Comparison of ENCODE assay signal across 15 mouse cellular contexts in the genomic region with DNA sequence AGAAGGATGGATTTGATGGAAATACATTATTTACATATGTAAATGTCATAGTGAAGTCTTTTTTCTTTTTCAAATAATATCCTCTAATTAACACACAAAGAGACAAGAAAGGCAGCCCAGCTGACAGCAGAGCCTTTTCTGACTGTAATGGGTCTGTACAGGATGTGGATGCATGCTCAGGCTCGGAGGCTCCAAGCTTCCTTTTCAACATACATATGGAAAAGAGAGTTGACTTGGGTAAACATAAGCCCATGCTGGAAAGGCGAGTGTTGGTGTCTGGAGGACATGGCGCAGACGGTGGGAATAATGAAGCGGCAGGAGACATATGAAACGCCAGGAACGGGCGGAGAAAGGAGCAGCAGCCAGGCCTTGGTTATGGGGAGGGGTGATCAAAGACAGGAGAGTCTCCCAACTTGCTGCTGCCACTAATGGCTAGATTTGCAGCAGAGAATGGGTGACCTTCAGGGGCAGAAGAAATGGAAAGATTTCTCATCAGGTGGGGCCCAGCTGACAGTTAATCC.
"Had no signal": no experiment of that assay in that cellular context is flagged by ENCODE, and none has a peak within 500 bp of the region (broad histone marks: within the 10 kb centered on the region; RNA-seq: fewer than 3 reads in every experiment).

No protein-coding gene starts in this region.

- H3K4me3 ChIP-seq: kidney, embryonic 15.5 days; limb, embryonic 12.5 days; limb, embryonic 15.5 days; liver, embryonic 12.5 days; liver, embryonic 15.5 days had no signal

- H3K9me3 ChIP-seq: kidney, embryonic 15.5 days; limb, embryonic 12.5 days; limb, embryonic 15.5 days; liver, embryonic 12.5 days; liver, embryonic 15.5 days had no signal

- H3K27ac ChIP-seq: kidney, embryonic 15.5 days; limb, embryonic 12.5 days; limb, embryonic 15.5 days; liver, embryonic 12.5 days; liver, embryonic 15.5 days; macrophage had no signal

- H3K9ac ChIP-seq: kidney, embryonic 15.5 days; limb, embryonic 12.5 days; limb, embryonic 15.5 days; liver, embryonic 12.5 days; liver, embryonic 15.5 days had no signal

- H3K27me3 ChIP-seq: kidney, embryonic 15.5 days had no signal

- DNase-seq: kidney, adult 11 months; kidney, adult 8-10 months; kidney, postnatal 10 days; kidney, postnatal 36 days; left cerebral cortex, postnatal 4 days; lung, adult 18-20 months; lung, postnatal 14 days; thymus, adult 18-20 months; thymus, postnatal 36 days had no signal

- H3K36me3 ChIP-seq: kidney, embryonic 15.5 days; limb, embryonic 12.5 days; limb, embryonic 15.5 days; liver, embryonic 12.5 days; liver, embryonic 15.5 days had no signal

- H3K4me2 ChIP-seq: kidney, embryonic 15.5 days; limb, embryonic 12.5 days; limb, embryonic 15.5 days; liver, embryonic 12.5 days; liver, embryonic 15.5 days had no signal

- ATAC-seq: liver, embryonic 12.5 days had no signal

- H3K4me1 ChIP-seq: limb, embryonic 12.5 days; liver, embryonic 12.5 days; liver, embryonic 15.5 days had no signal
